Mouse (Mus musculus) fibroblast of lung, adult 2 months (primary cell): ENCODE results near the gene Ftsj3.
"Not testable (repeated sequence)": the region's sequence is repeated elsewhere in the genome, so short reads cannot be mapped to it uniquely, and the experiment has no call there.

Source experiments
- DNase-seq: peaks from one replicate; pipeline ENCODE4 v3.0.0-alpha.2; 2011; ENCODE audit warnings: low read depth

The Ftsj3 gene

DNA sequence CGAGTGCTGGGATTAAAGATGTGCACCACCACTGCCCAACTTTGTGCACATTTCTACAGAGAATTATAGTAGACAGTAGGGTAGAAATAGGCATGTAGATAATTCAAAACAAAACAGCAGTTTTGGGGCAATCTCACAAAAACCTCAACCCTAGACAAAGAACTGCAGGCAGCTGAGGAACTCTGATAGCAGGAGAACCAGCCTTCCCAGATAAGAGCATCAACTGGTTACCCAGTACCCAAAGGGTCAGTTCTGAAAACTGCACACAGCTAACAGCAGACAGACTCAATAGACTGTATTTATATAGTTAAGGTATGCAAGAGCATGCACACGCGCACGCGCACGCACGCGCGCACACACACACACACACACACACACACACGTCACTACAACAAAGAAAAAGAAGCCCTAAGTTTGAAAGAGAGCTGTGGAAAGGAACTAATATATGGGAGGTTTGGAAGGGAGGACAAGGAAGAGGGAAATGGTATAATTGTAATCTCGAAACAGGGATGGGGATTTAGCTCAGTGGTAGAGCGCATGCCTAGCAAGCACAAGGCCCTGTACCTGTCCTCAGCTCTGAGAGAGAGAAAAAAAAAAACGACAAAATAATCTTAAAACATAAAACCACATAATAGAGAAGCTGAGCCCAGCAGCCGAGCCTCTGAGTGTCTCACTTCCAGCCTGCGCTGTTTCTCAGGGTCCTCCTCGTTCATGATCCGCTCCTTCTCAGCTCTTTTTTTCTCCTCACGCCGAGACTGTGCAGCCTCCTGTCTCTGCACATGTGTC lies 54.3 kb downstream of the Ftsj3 start:
- DNase-seq = no peak

DNA sequence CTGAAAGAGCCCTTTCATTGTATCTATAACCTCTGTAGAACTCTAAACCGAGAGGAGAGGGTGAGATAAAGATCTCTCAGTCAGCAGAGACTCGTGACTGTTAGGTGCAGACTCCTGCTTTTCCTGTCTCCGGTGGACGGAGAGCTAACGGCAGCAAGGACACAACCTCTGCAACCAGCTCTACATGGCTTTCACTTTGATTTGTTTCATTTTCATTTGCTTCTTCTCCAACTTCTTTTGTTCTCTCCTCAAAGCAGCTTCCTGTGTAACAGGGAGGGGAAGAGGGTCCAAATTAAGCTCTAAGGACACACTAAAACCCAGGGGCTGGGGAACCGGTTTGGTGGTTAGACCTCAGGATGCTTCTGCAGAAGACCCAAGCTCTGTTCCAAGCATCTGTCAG lies 55.1 kb downstream of the Ftsj3 start:
- no peak for DNase-seq

DNA sequence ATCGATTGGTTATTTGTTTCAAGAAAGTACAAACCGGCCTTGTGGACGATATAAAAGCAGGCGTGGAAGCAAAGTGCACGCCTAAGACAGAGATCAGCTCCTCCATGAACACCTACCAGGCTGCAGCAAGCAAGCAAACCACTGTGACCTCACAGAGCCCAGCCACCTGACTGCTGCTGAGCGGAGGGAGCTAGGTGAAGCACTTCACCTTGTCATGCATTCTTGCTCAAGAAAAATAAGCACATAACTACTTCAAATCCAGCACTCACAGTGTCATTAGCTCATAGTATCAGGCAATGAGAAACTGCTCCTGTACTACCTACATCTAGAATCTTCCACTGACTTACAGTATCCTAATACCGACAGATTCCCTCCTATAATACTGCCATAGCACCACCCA lies 55.9 kb downstream of the Ftsj3 start:
- not testable (repeated sequence) for DNase-seq
